Mouse (Mus musculus) liver, adult 2 months (tissue): ENCODE results near the gene Atn1. TPM values are rescaled to one million over a fixed set of nuclear protein-coding genes. Genes with fewer than 3 reads are reported as not detected.

Source experiments
- DNase-seq: peaks from one replicate; pipeline ENCODE4 v3.0.0-alpha.2; 2011; ENCODE audit warnings: low read depth, low spot score; ENCODE audit errors: extremely low read depth
- H3K27ac ChIP-seq: fragments of 200-500 bp; replicated peaks from 2 replicates; pipeline ENCODE4 v1.5.1; 2012; ENCODE audit warnings: low read depth, mild to moderate bottlenecking, control low read depth, inconsistent platforms, low read length; ENCODE audit not compliant: insufficient read depth
- H3K27me3 ChIP-seq: fragments of 200-500 bp; 2 replicates; pipeline ENCODE4 v1.6.1; 2012; ENCODE audit warnings: mild to moderate bottlenecking, moderate library complexity, low read length, inconsistent platforms; ENCODE audit not compliant: control insufficient read depth, insufficient read depth
- H3K36me3 ChIP-seq: fragments of 200-500 bp; 2 replicates; pipeline ENCODE4 v1.6.1; 2012; ENCODE audit warnings: low read length, inconsistent platforms; ENCODE audit not compliant: control insufficient read depth, insufficient read depth
- H3K4me1 ChIP-seq: fragments of 200-500 bp; 2 replicates; pipeline ENCODE4 v1.6.1; 2011; ENCODE audit warnings: low read length; ENCODE audit not compliant: control insufficient read depth, insufficient read depth
- H3K4me3 ChIP-seq: fragments of 200-500 bp; 2 replicates; pipeline ENCODE4 v1.5.1; 2011; ENCODE audit warnings: low read depth, mild to moderate bottlenecking, control low read depth, low read length, moderate library complexity; ENCODE audit not compliant: insufficient read depth
- H3K79me2 ChIP-seq: fragments of 200-500 bp; 2 replicates; pipeline ENCODE4 v1.6.1; 2012; ENCODE audit warnings: inconsistent platforms, mild to moderate bottlenecking, low read length, moderate library complexity; ENCODE audit not compliant: control insufficient read depth, insufficient read depth
- H3K9ac ChIP-seq: fragments of 200-500 bp; 2 replicates; pipeline ENCODE4 v1.6.1; 2012; ENCODE audit warnings: low read depth, mild to moderate bottlenecking, control low read depth, inconsistent platforms, low read length
- CTCF ChIP-seq: fragments of 200-500 bp; IDR thresholded peaks from 2 replicates; pipeline ENCODE4 v1.5.1; 2011; ENCODE audit warnings: low read depth, low read length, control low read depth
- POLR2A ChIP-seq: fragments of 200-500 bp; IDR thresholded peaks from 2 replicates; pipeline ENCODE4 v1.6.1; 2011; ENCODE audit warnings: low read length, control low read depth; ENCODE audit not compliant: insufficient read depth; ENCODE audit errors: extremely low read depth
- WGBS: fragments of 180-500 bp; shearing (Covaris S2); methylation state at CpG from one replicate; pipeline ENCODE4 v1.1.7; 2018; 5-methylcytosine and 5-hydroxymethylcytosine counted together
- polyA plus RNA-seq: library from polyadenylated mRNA; depleted of rRNA; stranded (reverse); fragments of >200 nt; gene quantifications from 2 replicates; pipeline ENCODE4 v1.2.3, GENCODE M21; 2012
- total RNA-seq: library from RNA; depleted of rRNA; stranded (reverse); fragments of >200 nt; gene quantifications from 2 replicates; pipeline ENCODE4 v1.2.3, GENCODE M21; 2014

Atn1 gene
- total and polyA plus RNA-seq, 2 experiments, result 1.4 to 10.9 TPM

DNA sequence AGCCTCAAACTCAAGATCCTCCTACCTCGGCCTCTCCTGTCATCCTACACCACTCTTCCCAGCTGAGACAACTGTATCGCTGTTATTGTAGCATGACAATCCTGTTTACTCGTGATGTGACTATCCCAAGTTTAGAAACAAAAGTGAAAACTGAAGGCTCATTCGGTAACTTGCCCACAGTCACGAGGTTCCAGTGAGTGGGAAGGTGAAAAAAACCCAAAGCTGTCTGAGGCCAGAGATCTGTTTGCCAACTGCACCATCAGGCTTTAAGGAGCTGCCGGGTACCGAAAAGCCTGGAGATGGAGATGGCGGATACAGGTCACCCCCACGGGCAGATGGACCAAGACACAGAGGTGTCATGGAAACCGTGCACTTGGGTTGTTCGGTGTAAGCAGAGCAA is 19.3 kb downstream of the Atn1 start:
- Histone ChIP-seq H3K27ac (no peak overlapping the region), H3K9ac (no peak overlapping the region), H3K27me3 (no peaks in the 10 kb centered on the region), H3K79me2 (no peaks in the 10 kb centered on the region; the same call in 1 of the 2 replicates), H3K4me3 (no peak overlapping the region), H3K36me3 (no peaks in the 10 kb centered on the region), H3K4me1 (peaks cover 18% of the 10 kb centered on the region)
- no peak for TF ChIP-seq POLR2A
- no peak for TF ChIP-seq CTCF
- WGBS, result 91% methylated on average over 11 of the region's 11 CpGs
- no peak for DNase-seq

DNA sequence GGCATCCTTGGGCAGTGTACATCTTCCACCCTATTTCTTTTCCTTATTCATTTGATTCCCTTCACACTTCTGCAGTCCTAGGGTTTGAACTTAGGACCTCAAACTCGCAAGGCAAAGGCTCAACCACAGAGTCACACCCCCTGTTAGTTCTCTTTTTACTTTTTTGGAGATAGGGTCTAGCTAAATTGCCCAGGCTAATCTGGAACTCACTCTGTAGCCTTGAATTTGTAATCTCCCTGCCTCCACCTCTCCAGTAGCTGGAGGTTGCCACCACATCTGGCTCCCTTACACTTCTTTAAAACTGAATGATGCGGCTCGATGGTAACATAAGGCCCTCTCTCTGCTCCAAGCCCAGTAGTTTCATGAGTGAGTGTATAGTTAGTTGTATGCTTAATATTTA is 21.9 kb downstream of the Atn1 start:
- no peaks in the 10 kb centered on the region for H3K27me3 ChIP-seq
- no peak overlapping the region for H3K9ac ChIP-seq
- no peak for DNase-seq
- H3K79me2 ChIP-seq, result no peaks in the 10 kb centered on the region; the same call in 1 of the 2 replicates
- H3K27ac ChIP-seq, result no peak overlapping the region
- WGBS, result 95% methylated on average over 3 of the region's 3 CpGs
- H3K36me3 ChIP-seq, result no peaks in the 10 kb centered on the region; the same call in 1 of the 2 replicates
- no peak overlapping the region for H3K4me3 ChIP-seq
- TF ChIP-seq POLR2A, result no peak
- no peak for TF ChIP-seq CTCF
- peaks cover 7% of the 10 kb centered on the region for H3K4me1 ChIP-seq

DNA sequence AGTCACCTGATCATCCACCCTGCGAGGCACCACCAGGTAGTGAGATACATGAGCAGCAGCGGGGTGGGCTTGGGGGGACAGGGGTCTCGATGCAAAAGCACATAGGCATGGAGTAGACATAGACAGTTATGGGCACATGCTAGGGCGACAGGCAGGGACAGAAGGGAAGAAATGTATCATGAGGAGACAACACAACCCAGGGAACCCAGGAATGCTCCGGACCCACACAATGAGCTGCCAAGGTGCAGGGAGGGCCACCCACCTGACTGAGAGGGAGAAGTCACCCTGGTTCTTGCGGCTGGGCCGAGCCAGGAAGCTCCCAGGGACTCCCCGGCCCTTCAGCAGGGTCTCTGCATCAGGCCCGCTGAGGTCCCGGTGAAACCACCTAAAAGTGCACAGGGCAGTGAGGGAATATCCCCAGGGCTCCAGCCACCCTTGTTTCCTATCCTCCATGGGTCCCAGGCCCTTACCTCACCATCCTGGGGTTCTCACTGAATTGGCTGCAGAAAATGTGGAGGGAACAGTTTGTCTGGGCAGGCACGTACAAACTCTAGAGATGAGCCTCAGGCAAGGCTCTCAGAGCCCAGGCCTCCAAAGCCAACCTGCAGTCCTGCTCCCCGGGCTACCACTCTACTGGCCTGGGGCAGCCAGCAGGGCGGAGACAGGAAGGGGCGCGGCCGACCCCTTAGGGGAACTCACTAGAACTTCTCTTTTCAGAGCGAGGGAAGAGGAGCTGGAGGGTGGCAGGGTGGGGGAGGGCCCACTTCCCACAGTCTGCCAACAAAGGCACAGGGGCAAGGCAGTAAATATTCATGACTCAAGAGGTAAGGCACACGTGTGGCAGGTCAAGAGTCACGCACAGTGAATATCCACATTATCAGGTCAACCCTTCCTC is 23.6 kb downstream of the Atn1 start:
- Histone ChIP-seq H3K27me3 (no peaks in the 10 kb centered on the region), H3K27ac (peak overlapping the region; percentile 56), H3K36me3 (no peaks in the 10 kb centered on the region; the same call in 1 of the 2 replicates), H3K4me3 (peak overlapping the region; percentile 62), H3K4me1 (no peaks in the 10 kb centered on the region), H3K79me2 (no peaks in the 10 kb centered on the region; the same call in 1 of the 2 replicates), H3K9ac (peak overlapping the region; percentile 63)
- TF ChIP-seq POLR2A (0 out of 2 replicates have a peak, but pooled peaks have one; percentile 18), CTCF (no peak)
- no peak for DNase-seq
- WGBS, result 73% methylated on average over 19 of the region's 19 CpGs

DNA sequence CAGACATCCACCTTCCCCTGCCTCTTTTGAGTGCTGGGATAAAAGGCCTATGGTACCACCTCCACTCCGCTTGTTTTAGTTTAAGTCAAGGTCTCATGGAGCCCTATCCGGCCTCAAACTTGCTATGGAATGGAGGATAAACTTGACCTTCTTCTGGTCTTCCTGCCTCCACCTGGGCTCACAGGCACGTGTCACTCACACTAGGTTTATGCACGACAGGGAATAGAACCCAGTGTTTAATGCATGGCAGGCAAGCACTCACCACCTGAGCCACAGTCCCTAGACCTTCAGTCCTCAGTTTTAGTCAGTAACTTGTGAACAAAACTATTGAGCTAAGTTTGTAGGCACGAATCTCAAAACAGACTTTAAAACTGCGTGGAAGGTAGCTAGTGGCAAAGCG is 25.3 kb downstream of the Atn1 start:
- TF ChIP-seq POLR2A (no peak), CTCF (no peak)
- Histone ChIP-seq H3K36me3 (no peaks in the 10 kb centered on the region; the same call in 1 of the 2 replicates), H3K4me3 (no peak overlapping the region), H3K27ac (no peak overlapping the region), H3K79me2 (no peaks in the 10 kb centered on the region; the same call in 1 of the 2 replicates), H3K9ac (no peak overlapping the region), H3K4me1 (no peaks in the 10 kb centered on the region), H3K27me3 (no peaks in the 10 kb centered on the region)
- DNase-seq, result no peak
- whole genome bisulfite sequencing, result 89% methylated on average over 7 of the region's 7 CpGs

DNA sequence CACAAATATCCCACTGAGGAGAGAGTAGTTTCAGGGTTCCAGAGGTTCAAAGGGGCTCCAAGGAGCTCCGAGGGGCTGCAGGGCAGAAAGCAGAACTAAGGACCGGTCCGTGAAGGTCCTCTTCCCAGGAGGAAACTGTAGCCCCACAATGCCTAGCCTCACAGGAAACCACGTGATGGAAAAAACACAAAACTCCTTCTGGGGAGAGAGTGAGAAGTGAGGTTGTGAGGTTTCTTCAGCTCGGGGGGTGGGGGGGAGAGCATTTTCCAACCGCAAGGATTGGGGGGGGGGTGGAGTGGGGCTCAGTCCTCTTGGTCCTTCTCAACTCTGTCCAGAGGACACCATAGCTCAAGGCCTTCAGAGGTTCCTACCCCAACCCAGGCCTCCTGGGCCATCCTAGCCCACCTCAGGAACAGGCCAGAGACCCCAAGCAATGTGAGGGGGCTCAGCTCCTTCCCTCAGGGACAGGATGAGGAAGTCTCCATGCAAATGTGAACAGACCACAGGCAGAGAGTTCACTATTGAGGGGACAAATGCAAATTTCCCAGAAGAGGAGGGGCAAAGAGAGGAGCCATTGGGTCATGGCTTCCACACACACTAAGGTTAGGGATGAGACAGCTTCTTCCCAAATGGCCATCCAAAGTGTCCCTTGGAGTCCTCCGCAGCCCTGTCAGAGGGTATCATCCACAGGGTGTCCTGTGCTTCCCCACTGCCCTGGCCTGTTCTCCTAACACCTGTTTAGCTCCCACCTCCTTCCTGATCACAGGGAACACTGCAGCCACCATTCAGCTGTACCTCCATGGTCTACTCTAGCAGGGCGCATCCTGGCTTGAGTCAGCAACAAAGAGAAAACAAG is 26.2 kb downstream of the Atn1 start:
- DNase-seq, result peak; percentile 41
- WGBS, result 77% methylated on average over 8 of the region's 8 CpGs
- Histone ChIP-seq H3K9ac (no peak overlapping the region), H3K27ac (peak overlapping the region; percentile 24; the same call in 1 of the 2 replicates), H3K4me3 (no peak overlapping the region), H3K36me3 (no peaks in the 10 kb centered on the region; the same call in 1 of the 2 replicates), H3K27me3 (no peaks in the 10 kb centered on the region), H3K4me1 (no peaks in the 10 kb centered on the region), H3K79me2 (no peaks in the 10 kb centered on the region; the same call in 1 of the 2 replicates)
- TF ChIP-seq CTCF (no peak), POLR2A (no peak)
